Mouse (Mus musculus) stomach, embryonic 15.5 days (tissue): ENCODE data around the gene Ccdc171. TPM values are rescaled to one million over a fixed set of nuclear protein-coding genes. Genes with fewer than 3 reads are reported as not detected.

Experiments
- ATAC-seq: fragments of 200-750 bp; cut with Nextera tagmentation; 2 replicates; pipeline ENCODE4 v1.8.0; 2017; ENCODE audit warnings: low read depth, moderate number of reproducible peaks, moderate TSS enrichment; ENCODE audit not compliant: insufficient read depth, low FRiP score
- H3K27ac ChIP-seq: fragments of 300-500 bp; sonication (generic); 2 replicates; pipeline ENCODE4 v1.5.1; 2015; ENCODE audit warnings: mild to moderate bottlenecking, inconsistent platforms
- H3K27me3 ChIP-seq: fragments of 300-500 bp; sonication (generic); replicated peaks from 2 replicates; pipeline ENCODE4 v1.6.1; 2015; ENCODE audit warnings: inconsistent platforms
- H3K36me3 ChIP-seq: fragments of 300-500 bp; sonication (generic); 2 replicates; pipeline ENCODE4 v1.6.1; 2015; ENCODE audit warnings: inconsistent platforms
- H3K4me1 ChIP-seq: fragments of 300-500 bp; sonication (generic); 2 replicates; pipeline ENCODE4 v1.6.1; 2015; ENCODE audit warnings: inconsistent platforms
- H3K4me2 ChIP-seq: fragments of 300-500 bp; sonication (generic); 2 replicates; pipeline ENCODE4 v1.6.1; 2015; ENCODE audit warnings: mild to moderate bottlenecking, inconsistent platforms
- H3K4me3 ChIP-seq: fragments of 300-500 bp; sonication (generic); replicated peaks from 2 replicates; pipeline ENCODE4 v1.5.1; 2015; ENCODE audit warnings: inconsistent platforms
- H3K9ac ChIP-seq: fragments of 300-500 bp; sonication (generic); 2 replicates; pipeline ENCODE4 v1.6.1; 2015; ENCODE audit warnings: inconsistent platforms
- H3K9me3 ChIP-seq: fragments of 300-500 bp; sonication (generic); 2 replicates; pipeline ENCODE4 v1.6.1; 2016; ENCODE audit warnings: inconsistent platforms
- WGBS: fragments of 180-500 bp; shearing (Covaris S2); methylation state at CpG from one replicate; pipeline ENCODE4 v1.1.7; 2015; 5-methylcytosine and 5-hydroxymethylcytosine counted together
- polyA plus RNA-seq: library from polyadenylated mRNA; unstranded; fragments of >200 nt; fragmentation: Nextera tagmentation; extraction: Ambion mirVana; gene quantifications from 2 replicates; pipeline ENCODE4 v1.2.1, GENCODE M21; 2015

Ccdc171 gene
- polyA plus RNA-seq, 1 experiment from 2014 or later = 4.8 TPM

DNA sequence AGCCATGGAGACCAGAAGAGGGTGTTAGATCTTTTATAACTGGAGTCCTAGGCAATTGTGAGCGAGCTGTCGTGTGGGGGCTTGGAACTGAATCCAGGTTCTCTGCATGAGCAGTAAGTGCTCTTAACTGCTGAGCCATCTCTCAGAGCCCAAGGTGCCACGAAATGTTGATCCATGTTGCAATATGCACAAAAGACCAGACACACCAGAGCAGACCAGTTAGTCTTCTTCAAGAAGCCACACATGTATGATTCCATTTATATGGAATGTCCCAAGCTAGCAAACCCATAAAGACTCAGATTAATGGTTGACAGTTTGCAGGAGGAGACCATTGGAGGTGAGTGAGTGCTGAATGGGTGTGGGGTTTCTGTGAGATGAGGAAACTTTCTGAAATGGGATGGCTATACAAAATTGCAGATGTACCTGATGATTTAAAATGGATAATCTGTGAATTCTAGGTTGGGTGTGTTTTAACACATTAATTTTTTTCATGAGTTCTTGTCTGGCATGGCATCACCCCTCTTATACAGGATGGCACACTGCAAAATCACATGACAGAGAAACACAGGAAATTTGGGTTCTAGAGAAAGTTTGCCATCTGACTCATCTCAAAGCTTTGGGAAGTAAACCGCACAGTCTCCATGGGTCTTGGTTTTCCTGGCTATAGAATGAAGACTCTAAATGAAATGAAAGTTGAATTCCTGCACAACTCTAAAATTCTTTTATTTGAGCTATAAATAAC, 304.5 kb downstream of the Ccdc171 start:
- Histone ChIP-seq H3K4me2 (no peak overlapping the region), H3K9ac (no peak overlapping the region), H3K4me3 (no peak overlapping the region), H3K27me3 (no peaks in the 10 kb centered on the region), H3K36me3 (no peaks in the 10 kb centered on the region), H3K9me3 (no peaks in the 10 kb centered on the region), H3K4me1 (no peaks in the 10 kb centered on the region), H3K27ac (no peak overlapping the region)
- no peak for ATAC-seq
- WGBS = 91% methylated on average over 4 of the region's 4 CpGs

DNA sequence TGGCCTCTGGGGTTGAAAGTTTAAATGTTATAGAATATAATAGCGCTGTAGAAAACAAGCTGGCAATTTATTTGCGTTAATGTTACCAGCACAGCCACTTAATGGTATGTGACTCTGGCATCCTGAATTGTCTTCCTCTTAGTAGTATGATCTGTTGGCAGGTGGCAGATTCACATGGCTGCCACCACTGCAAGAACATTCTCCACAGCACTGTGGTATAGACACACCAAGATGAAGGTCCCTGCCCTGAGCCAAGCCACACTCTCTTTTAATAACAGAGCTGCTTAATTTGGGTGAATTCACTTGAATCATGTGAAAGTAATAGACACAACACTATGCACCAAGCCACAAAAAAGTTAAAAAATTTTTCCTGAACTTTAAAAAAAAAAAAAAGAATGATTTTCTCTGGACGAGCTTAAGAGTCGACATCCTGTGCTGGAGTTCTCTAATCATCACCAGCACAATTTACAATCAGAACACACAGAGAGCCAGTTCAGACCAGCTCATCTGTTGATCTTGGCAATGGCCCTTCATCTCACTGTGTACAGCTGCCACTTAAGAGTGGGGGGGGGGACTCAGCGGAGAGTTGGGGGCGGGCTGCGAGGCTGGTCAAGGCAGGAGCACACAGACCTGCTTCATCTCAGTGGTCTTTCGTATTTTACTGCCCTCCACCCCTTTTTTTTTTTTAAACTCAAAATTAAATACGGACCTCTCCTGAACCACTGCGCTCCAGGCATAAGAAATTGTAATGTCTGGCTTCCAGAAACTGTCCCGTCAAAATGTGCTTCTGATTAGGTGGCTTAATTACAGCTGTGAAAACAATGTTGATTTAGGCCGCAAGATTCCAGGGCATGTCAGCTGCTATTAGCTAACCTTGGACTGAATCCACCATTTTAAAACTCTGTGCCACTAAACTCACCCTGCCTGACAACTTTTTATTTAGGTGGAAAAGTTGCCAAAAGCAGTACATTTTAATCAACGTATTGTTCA, 305.8 kb downstream of the Ccdc171 start:
- Histone ChIP-seq H3K4me1 (no peaks in the 10 kb centered on the region), H3K27me3 (no peaks in the 10 kb centered on the region), H3K4me3 (no peak overlapping the region), H3K36me3 (no peaks in the 10 kb centered on the region), H3K4me2 (no peak overlapping the region), H3K9me3 (no peaks in the 10 kb centered on the region), H3K9ac (no peak overlapping the region), H3K27ac (no peak overlapping the region)
- WGBS = 54% methylated on average over 13 of the region's 13 CpGs
- ATAC-seq = peak; percentile 56; the same call in 1 of the 2 replicates

DNA sequence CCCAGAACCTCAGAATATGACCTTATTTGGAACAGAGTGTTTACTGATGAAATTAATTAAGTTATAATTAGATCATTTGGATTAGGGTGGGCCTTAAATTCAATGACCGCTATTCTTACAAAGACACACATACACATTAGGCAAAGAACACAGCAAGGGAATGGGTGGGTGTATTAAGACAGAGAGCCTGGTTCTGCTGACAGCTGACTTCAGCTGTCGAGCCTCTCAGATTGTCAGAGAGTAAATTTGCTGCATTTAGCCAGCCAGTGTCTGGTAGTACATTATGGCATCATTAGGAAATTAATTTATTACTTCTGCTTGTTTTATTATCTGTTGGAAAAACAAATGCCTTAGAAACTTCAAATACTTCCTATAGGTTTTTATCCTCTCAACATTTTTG, 313.7 kb downstream of the Ccdc171 start:
- Histone ChIP-seq H3K4me2 (no peak overlapping the region), H3K36me3 (no peaks in the 10 kb centered on the region), H3K9ac (no peak overlapping the region), H3K27ac (no peak overlapping the region), H3K27me3 (no peaks in the 10 kb centered on the region), H3K4me3 (no peak overlapping the region), H3K4me1 (no peaks in the 10 kb centered on the region), H3K9me3 (no peaks in the 10 kb centered on the region)
- 64% methylated on average over 2 of the region's 2 CpGs for WGBS
- ATAC-seq = no peak

DNA sequence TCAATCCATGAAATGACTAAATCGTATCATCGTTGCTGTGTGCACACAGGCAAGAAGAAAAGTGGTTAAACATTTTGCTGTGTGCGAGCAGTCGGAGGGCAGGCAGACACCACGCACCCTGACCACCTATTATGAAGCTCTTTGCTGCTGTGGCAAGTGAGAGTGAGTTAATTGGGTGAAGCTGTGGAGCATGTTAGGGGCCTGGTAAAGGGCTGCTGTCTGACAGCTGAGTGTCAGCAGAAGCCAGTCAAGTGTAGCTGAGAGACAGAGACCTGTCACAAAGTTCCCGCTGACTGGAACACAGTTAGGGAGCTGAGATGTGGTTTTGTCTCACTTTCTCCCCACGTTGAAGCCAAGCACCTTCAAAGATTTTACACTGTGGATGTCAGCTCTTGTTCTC, 321.0 kb downstream of the Ccdc171 start:
- H3K9me3 ChIP-seq = no peaks in the 10 kb centered on the region
- H3K27ac ChIP-seq = no peak overlapping the region
- no peak overlapping the region for H3K4me2 ChIP-seq
- no peaks in the 10 kb centered on the region for H3K27me3 ChIP-seq
- H3K36me3 ChIP-seq = no peaks in the 10 kb centered on the region
- ATAC-seq = no peak
- H3K4me1 ChIP-seq = no peaks in the 10 kb centered on the region
- WGBS = 72% methylated on average over 7 of the region's 7 CpGs
- H3K9ac ChIP-seq = no peak overlapping the region
- H3K4me3 ChIP-seq = no peak overlapping the region

DNA sequence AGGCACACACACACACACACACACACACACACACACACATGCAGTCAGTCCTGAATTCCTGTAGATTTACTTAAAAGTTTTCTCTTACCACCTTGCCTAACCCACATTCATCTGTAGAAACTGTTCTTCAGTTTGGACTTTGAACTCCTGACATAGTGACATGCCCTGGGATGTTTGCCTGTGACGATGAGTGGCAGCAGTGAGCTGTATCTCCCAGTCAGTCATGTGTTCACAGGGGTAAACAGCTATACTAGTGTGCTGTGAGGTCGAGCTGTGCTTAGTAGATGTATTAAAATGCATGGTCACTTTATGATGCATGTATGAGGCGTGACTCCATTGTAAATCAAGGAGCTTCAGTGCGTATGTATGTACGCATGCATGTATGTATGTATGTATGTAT, 328.5 kb downstream of the Ccdc171 start:
- no peaks in the 10 kb centered on the region for H3K9me3 ChIP-seq
- no peak overlapping the region for H3K4me2 ChIP-seq
- H3K27me3 ChIP-seq = no peaks in the 10 kb centered on the region
- H3K36me3 ChIP-seq = no peaks in the 10 kb centered on the region
- no peak overlapping the region for H3K27ac ChIP-seq
- no peaks in the 10 kb centered on the region for H3K4me1 ChIP-seq
- no peak overlapping the region for H3K9ac ChIP-seq
- WGBS = 78% methylated on average over 5 of the region's 5 CpGs
- no peak overlapping the region for H3K4me3 ChIP-seq
- no peak for ATAC-seq

DNA sequence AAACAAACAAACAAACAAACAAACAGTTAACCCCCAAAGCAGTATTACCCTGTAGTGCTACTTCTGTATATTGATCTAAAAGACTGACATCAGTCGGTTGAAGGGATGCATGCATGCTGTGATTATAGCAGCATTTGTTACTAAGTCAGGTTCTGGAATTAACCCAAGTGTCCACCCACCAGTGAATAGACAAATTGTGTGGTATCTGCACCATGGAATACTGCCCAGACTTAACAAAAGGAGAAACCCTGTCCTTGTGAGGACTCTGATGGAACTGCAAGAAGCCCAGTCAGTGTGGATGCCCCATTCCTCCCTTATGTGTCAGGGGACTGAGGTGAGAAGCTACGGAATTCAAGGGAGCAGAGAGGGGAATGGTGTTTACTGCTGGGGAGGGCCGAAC, 336.4 kb downstream of the Ccdc171 start:
- Histone ChIP-seq H3K36me3 (no peaks in the 10 kb centered on the region), H3K4me3 (no peak overlapping the region), H3K27ac (no peak overlapping the region), H3K27me3 (no peaks in the 10 kb centered on the region), H3K9ac (no peak overlapping the region), H3K9me3 (no peaks in the 10 kb centered on the region), H3K4me1 (no peaks in the 10 kb centered on the region), H3K4me2 (no peak overlapping the region)
- no peak for ATAC-seq
- 55% methylated on average over 3 of the region's 3 CpGs for WGBS

DNA sequence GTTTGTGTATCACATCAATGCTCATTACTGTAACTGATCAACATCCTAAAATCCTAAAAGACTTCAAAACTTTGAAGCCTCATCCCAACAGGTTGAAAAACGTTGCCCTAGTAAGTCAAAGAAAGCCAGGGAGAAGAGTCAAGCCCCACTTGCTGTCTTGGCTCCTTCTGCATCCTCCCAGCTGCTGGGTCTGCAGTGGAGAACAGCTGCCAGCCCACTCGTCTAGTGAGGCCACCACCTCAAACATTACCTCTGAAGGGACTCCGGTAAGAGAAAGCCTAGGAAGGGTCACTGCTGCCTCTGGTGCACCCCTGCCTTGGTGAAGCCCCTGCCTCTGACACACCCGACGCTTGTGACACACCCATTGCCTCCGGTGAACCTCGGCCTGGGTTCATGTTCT, 336.9 kb downstream of the Ccdc171 start:
- no peak overlapping the region for H3K9ac ChIP-seq
- no peak overlapping the region for H3K4me2 ChIP-seq
- no peak overlapping the region for H3K27ac ChIP-seq
- no peaks in the 10 kb centered on the region for H3K4me1 ChIP-seq
- WGBS = 69% methylated on average over 7 of the region's 7 CpGs
- H3K9me3 ChIP-seq = no peaks in the 10 kb centered on the region
- ATAC-seq = no peak
- H3K36me3 ChIP-seq = no peaks in the 10 kb centered on the region
- H3K4me3 ChIP-seq = no peak overlapping the region
- H3K27me3 ChIP-seq = no peaks in the 10 kb centered on the region

DNA sequence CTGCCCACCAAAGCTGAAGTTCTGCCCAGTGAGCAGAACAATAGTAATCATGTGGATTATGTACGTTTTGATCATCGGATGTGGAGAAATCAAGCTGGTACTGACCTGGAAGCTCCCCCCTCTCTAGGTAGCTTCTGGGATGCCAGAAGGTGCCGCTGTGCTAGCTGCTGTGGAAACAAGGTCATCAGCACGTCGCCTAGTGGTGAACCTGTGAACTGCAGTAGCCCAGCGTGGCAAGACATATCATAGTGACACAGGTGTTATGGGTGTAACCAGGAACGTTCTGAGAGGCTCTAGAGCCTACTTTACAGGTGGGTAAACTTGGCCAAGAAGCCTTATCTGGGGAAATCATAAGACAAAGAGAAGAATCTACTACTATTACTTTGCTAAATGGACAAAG, 351.3 kb downstream of the Ccdc171 start:
- no peak overlapping the region for H3K4me2 ChIP-seq
- H3K9ac ChIP-seq = no peak overlapping the region
- no peaks in the 10 kb centered on the region for H3K36me3 ChIP-seq
- ATAC-seq = no peak
- no peaks in the 10 kb centered on the region for H3K9me3 ChIP-seq
- 51% methylated on average over 7 of the region's 7 CpGs for WGBS
- no peaks in the 10 kb centered on the region for H3K27me3 ChIP-seq
- no peak overlapping the region for H3K27ac ChIP-seq
- no peaks in the 10 kb centered on the region for H3K4me1 ChIP-seq
- H3K4me3 ChIP-seq = no peak overlapping the region

DNA sequence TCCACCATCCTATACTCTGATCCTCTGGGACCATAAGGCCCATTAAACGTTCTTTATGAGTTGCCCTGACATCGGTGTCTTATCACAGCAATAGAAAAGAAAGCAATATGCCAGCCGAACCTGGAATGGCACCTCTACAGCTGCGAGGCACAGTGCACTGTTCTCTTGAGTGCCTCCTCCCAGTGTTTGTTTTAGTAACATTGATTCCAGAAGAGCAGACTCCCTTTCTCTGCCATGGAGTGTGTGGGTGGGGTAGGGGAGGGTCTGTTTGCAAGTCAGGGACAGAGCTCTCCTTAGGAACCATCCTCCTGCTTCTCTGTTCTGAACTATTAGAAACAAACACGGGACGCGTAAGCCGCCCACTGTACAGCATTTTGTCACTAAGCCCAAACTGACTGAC, 352.9 kb downstream of the Ccdc171 start:
- no peak overlapping the region for H3K4me3 ChIP-seq
- no peak overlapping the region for H3K9ac ChIP-seq
- H3K36me3 ChIP-seq = no peaks in the 10 kb centered on the region
- H3K27me3 ChIP-seq = no peaks in the 10 kb centered on the region
- ATAC-seq = no peak
- H3K27ac ChIP-seq = no peak overlapping the region
- no peaks in the 10 kb centered on the region for H3K9me3 ChIP-seq
- no peak overlapping the region for H3K4me2 ChIP-seq
- no peaks in the 10 kb centered on the region for H3K4me1 ChIP-seq
- 67% methylated on average over 8 of the region's 8 CpGs for WGBS

DNA sequence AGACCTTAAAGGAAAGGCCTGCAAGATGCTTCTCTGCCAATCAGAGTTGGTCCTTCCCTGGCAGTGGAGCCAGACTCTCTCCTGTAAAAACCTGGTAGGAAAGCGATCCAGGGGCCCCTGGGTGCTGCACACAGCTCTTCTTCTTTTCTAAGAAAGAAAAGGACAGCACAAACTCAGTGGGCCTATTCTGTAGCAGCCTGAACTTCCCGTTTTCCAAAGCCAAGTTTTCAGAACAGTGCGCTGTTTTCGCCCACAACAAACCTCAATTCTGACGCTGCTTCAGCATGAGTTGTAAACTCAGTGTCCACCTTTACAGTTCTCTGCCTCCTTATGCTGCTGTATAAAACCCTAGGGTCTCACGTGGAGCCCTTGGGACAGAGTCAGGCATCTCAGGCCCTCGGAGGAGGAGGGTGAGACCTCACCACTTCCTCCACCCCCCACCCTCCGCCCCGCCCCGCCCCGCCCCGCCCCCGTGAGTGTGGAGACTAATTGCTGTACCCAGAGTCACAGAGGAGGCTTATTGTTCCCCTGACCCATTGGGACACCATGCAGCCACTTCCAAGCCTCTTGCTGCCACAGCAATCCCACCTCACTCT, 363.2 kb downstream of the Ccdc171 start:
- H3K9ac ChIP-seq = no peak overlapping the region
- H3K27ac ChIP-seq = no peak overlapping the region
- no peaks in the 10 kb centered on the region for H3K36me3 ChIP-seq
- no peak overlapping the region for H3K4me3 ChIP-seq
- no peaks in the 10 kb centered on the region for H3K9me3 ChIP-seq
- no peak overlapping the region for H3K4me2 ChIP-seq
- WGBS = 45% methylated on average over 13 of the region's 13 CpGs
- no peaks in the 10 kb centered on the region for H3K4me1 ChIP-seq
- H3K27me3 ChIP-seq = no peaks in the 10 kb centered on the region
- ATAC-seq = no peak

DNA sequence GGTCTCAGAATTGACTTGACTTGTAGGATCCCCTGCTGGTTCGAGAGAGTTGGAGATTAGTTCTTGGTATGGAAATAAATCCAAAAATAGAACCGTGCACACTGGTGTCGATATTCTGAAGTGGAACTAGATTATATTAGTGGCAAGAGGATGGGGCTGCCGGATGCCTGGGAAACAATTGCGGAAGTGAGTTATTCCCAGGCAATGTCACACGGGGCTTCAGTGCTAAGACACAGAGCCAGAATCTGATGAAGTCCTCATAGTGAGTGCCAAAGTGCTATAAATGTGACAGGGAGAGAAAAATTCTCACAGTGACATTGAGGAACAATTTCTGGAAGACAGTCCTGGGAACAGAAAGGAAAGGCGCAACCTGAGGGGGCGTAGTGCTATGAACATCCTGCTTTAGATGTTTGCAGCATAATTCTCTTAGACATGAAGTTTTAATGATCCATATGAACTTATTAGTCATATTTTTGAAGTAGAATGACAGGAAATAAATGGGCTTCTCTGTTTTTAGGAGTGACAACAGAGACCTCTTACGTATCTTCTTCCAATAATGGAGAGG, 376.8 kb downstream of the Ccdc171 start:
- Histone ChIP-seq H3K36me3 (no peaks in the 10 kb centered on the region), H3K9me3 (no peaks in the 10 kb centered on the region), H3K4me2 (no peak overlapping the region), H3K27me3 (no peaks in the 10 kb centered on the region), H3K9ac (no peak overlapping the region), H3K4me3 (no peak overlapping the region), H3K27ac (no peak overlapping the region), H3K4me1 (no peaks in the 10 kb centered on the region)
- no peak for ATAC-seq
- WGBS = 82% methylated on average over 9 of the region's 9 CpGs
